Mouse (Mus musculus) cerebral cortex, adult 2 months (tissue): ENCODE measurements around the gene B3galt4.

Experiments used
- WGBS: fragments of 180-500 bp; shearing (Covaris S2); methylation state at CpG from one replicate; pipeline ENCODE4 v1.1.7; 2018; 5-methylcytosine and 5-hydroxymethylcytosine counted together

B3galt4 gene

GRCm38 (mm10) chr17:33920282-33921097, 30.8 kb downstream of the B3galt4 start:
- WGBS, result under 1% methylated on average over 36 of the region's 36 CpGs

DNA sequence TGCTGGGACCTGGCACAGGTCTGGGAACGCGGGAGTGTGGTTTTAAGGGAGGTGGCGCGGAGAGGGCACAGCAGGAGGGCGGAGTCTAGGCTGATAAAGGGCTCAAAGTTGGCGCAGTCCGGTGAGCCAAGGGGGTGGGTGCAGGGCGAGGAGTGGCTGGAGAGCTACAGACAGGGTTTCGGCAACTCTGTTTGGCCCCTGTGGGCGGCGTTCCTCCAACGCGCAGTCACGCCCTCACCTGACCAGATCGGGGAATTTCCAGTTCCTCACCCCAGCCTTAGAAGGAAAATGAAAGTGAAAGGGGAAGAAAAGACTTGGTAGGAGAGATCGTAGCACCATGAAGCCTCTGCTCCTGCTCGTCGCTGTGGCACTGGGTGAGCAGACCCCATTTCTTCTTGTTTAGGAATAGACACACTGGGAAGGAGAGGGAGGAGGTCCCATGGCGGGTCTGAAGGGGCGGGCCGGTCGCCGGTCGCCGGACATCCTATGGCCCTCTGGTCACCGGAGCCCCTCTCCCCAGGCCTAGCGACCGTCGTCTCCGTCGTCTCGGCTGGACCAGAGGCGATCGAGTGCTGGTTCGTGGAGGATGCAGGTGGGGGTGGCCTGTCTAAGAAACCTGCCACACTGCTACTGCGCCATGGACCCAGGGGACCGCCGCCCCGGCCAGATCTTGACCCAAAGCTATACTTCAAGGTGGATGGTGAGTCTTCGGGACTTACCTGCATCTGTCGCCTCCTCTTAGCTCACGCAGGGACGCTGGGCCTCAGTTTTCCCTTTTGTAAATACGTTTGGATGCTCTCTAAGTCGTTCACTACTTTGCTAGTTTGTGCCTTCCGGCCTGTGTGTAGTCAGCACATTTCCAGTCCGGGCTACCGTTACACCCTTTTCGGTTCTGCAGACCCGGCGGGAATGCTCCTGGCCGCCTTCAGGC, 31.7 kb downstream of the B3galt4 start:
- under 1% methylated on average over 52 of the region's 52 CpGs for WGBS

- WGBS, result 65% methylated on average over 37 of the region's 37 CpGs
These were observed 32.7 kb downstream of the B3galt4 start for GRCm38 (mm10) chr17:33918293-33919203.

GRCm38 (mm10) chr17:33917656-33918292, 33.5 kb downstream of the B3galt4 start:
- 82% methylated on average over 18 of the region's 18 CpGs for WGBS

- WGBS, result 71% methylated on average over 31 of the region's 31 CpGs
These were observed 34.2 kb downstream of the B3galt4 start for GRCm38 (mm10) chr17:33916847-33917655.

DNA sequence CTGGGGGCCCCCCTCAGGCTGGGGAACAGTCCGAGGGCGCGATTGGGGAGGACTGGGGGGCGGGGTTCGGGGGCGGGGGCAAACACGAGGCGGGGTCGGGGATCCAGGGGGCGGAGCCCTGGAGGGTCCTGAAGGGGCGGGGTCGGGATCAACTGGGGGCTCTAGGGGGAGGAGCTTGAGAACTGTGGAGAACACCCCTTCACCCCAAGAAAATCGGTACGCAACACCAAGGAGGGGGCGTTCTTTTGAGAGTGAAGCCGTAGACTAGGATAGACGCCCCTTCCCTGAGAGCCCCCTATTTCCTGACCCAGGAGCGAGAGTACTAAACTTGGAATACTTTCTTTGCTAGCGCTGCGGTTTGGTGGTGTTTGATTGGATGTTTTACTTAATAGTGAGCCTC, 35.0 kb downstream of the B3galt4 start:
- under 1% methylated on average over 19 of the region's 20 CpGs for WGBS

DNA sequence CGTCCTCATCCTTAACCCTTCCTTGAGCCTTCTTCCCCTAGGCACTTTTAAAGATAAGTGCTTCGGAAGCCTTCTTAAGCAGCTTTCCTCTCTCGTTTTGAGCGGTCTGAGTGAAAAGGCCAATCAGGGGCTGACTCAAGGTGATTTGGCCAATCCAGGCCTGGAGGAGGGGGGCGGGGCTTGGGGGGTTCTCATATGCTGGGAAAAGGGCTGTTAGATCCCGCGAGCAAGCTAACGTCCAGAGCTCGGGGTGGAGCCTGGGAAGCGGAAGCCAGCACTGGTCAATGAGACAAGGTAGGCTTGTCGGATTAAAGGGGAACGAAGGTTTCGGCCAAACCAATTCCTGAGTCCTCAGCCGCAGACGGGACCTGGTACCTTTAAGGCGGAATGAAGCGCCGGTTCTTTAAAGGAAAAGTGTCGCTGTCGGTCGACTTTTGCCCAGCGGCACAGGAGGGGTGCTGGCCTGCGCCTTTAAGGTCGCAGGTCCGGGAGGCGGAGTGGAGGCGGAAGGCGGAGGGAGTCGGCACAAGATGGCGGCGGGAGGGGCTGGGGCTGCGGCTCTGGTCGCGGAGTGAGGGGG, 35.5 kb downstream of the B3galt4 start, which contains the start of the genes Tapbp and Zbtb22:
Gene Tapbp (plus strand): TSS at position 229 of the 580 bp plus-strand sequence.
Gene Zbtb22 (plus strand): TSS at position 234 of the 580 bp plus-strand sequence.
- 1% methylated on average over 34 of the region's 34 CpGs for WGBS

DNA sequence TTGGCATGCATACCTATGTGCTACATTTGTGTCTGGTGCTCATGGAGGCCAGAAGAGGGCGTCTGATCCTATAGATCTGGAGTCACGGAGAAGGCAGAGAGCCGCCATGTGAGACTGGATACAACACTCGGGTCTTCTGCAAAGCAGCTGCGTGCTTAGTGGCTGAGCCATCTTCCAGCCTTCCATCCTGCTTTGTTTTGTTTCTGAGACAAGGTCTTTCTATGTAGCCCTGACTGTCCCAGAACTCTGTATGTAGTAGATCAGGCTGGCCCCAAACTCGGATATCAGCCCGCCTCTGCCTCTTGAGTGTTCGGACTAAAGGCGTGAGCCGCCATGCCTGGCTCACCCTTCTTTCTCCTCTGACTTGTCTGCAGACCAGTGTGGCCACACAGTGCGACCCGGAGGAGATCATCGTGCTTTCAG, 36.3 kb downstream of the B3galt4 start:
- whole genome bisulfite sequencing, result 58% methylated on average over 13 of the region's 13 CpGs

DNA sequence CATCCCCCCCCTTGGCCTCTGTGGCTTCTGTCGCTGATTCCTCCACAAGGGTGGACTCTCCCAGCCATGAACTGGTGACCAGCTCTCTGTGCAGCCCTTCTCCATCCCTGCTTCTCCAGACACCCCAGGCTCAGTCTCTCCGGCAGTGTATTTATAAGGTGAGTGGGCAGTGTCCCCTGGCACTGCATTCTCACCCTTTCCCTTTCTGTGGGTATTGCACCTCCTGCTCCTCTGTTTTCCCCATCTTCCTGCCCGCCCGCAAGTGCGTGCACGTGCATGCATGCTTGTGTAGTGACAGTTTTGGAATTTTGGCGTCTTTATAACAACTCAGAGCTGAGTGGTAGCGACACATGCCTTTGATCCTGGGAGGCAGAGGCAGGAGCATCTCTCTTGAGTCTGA, 37.4 kb downstream of the B3galt4 start:
- 82% methylated on average over 8 of the region's 8 CpGs for WGBS

DNA sequence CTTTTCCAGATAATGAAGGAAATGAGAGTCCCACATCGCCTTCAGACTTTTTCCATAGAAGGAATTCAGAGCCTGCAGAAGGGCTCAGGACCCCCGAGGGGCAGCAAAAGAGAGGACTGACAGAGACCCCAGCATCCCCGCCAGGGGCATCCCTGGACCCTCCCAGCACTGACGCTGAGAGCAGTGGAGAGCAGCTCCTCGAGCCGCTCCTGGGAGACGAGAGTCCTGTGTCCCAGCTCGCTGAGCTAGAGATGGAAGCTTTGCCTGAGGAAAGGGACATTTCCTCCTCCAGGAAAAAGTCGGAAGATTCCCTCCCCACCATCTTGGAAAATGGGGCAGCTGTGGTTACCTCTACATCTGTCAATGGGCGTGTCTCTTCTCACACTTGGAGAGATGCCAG, 38.0 kb downstream of the B3galt4 start:
- WGBS, result 89% methylated on average over 10 of the region's 10 CpGs

- 89% methylated on average over 28 of the region's 28 CpGs for WGBS
These were observed 39.4 kb downstream of the B3galt4 start for GRCm38 (mm10) chr17:33911813-33912414.

- WGBS, result 88% methylated on average over 31 of the region's 31 CpGs
These were observed 40.1 kb downstream of the B3galt4 start for GRCm38 (mm10) chr17:33911052-33911812.

- WGBS, result 47% methylated on average over 11 of the region's 11 CpGs
These were observed 40.8 kb downstream of the B3galt4 start for GRCm38 (mm10) chr17:33910346-33911051.

GRCm38 (mm10) chr17:33909869-33910250, 41.4 kb downstream of the B3galt4 start:
- WGBS, result under 1% methylated on average over 14 of the region's 14 CpGs

- WGBS, result under 1% methylated on average over 68 of the region's 68 CpGs
These were observed 42.0 kb downstream of the B3galt4 start, which contains the start of gene Daxx for GRCm38 (mm10) chr17:33909077-33909868. Gene Daxx, plus strand, starts transcription at chr17:33909414.

DNA sequence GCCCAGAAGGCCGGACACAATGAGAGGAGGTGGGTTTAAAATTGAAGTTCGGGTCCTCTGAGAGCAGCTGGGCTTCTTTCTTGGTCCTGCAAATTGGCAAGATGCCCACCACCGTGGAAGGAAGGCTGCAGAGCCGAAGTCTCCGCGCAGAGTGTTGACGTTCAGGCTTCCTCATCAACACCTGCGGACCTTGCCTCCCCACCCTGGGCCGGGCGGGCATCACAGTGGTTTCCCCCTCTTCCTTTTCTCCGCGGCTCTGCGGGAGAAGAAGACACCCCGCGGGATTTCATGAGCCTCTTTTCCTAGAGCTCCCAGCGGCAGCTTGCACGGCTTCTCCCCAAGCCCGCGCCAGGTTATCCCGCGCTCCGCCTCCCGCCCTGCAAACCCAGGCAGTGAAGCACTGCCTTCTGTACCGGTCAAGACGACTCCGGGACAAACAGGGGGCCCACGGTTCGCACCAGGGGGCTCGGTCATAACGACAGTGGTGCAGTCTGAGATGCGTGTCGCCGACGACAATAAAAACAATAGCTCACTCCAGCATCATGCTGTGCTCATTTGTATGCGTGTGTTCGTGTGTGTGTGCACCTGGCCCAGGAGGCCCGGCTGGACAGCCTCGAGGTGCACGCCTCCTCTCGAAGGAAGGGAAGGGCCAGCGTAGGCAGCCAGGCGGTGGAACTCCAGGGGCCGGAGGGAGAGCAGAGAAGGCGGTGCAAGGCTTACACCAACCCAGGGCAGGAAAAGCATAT, 42.8 kb downstream of the B3galt4 start:
- WGBS, result under 1% methylated on average over 44 of the region's 44 CpGs
